Mouse (Mus musculus) fibroblast of lung, adult 2 months (primary cell): Measurements from ENCODE around the gene Slc10a4.
"Not testable (repeated sequence)": the region's sequence is repeated elsewhere in the genome, so short reads cannot be mapped to it uniquely, and the experiment has no call there.

Source experiments
- DNase-seq: peaks from one replicate; pipeline ENCODE4 v3.0.0-alpha.2; 2011; ENCODE audit warnings: low read depth

Gene Slc10a4

DNA sequence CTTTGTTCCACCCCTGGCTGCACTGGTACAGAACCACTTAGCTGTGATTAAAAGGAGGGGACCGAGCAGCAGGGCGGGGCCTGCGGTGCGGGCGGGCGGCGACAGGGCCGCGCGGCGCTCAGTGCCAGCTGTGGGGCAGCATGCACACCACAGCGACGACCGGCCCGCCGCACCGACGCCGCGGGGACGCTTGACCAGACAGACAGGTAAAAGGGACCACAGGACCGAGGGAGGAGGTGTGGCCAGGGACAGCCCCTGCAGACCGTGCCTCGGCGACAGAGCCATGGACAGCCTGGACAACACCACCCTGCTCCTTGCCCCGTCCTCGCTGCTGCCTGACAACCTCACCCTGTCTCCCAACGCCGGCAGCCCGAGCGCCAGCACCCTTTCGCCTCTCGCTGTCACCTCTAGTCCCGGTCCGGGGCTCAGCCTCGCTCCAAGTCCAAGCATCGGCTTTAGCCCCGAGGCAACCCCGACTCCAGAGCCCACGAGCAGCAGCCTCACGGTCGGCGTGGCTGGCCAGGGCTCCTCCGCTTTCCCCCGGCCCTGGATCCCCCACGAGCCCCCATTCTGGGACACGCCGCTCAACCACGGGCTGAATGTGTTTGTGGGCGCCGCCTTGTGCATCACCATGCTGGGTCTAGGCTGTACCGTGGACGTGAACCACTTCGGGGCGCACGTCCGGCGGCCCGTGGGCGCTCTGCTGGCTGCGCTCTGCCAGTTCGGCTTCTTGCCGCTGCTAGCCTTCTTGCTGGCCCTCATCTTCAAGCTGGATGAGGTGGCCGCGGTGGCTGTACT lies at the start of gene Slc10a4:
TSS of gene Slc10a4 (plus strand) at position 100 of the 798 bp plus-strand sequence.
- no peak for DNase-seq

DNA sequence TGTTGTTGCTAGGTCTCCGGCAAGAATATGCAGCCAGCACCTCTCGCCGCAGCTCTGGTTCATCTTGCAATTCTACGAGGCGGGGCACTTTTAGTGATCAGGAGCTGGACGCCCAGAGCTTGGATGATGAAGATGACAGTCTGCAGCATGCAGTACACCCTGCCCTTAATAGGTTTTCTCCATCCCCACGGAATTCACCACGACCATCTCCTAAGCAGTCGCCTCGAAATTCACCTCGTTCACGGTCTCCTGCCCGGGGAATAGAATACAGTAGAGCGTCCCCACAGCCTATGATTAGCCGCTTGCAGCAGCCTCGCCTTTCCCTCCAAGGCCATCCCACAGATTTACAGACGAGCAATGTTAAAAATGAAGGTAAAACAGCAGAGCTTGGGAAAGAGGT lies 49.4 kb upstream of the Slc10a4 start:
- DNase-seq, result no peak

- DNase-seq, result no peak
Observed at GRCm38 (mm10) chr5:72960096-72960495, 46.6 kb upstream of the Slc10a4 start.

DNA sequence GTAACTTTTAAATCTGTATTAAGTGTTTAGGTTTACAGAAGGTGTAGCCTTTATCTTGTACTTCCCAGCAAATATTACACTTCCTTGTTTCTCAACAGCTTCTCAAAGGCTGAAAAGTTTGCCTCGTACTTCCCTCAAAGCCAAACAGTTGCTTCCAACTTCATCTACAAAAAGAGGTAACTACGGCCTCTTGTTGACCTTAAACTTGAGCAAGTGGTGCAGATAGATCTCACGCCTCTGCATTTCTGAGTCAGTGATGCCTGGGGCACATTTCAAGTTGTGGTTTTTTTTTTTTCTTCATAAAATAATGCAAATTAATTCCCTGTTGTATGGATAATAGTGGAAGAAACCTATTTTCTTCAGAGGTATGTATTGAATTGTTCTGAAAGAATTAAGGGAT lies 41.0 kb upstream of the Slc10a4 start:
- DNase-seq, result no peak

GRCm38 (mm10) chr5:72972435-72972834 lies 34.2 kb upstream of the Slc10a4 start:
- DNase-seq, result no peak

- no peak for DNase-seq
Observed at GRCm38 (mm10) chr5:72972934-72973333, 33.7 kb upstream of the Slc10a4 start.

- DNase-seq, result no peak
Observed at GRCm38 (mm10) chr5:72974602-72975001, 32.1 kb upstream of the Slc10a4 start, which contains the start of gene Gm10135. Gene Gm10135 (minus strand): TSS chr5:72974702.

DNA sequence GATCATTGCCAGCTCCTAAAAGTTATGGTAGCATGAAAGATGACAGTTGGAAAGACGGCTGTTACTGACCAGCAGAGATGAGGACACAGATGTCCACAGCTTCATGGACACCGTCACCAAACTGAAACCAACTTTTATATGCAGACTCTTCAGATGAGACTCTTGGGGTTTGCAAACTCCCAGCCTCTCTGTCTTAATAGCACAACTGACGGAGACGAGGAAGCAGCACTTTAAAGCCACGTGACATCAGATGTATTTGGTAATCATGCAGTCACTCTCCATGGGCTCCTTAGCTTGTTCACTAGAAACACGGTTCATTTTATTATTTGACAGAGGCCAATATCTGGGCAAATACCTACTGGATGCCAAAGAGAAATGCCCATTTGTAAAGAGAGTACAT lies 30.7 kb upstream of the Slc10a4 start:
- no peak for DNase-seq

DNA sequence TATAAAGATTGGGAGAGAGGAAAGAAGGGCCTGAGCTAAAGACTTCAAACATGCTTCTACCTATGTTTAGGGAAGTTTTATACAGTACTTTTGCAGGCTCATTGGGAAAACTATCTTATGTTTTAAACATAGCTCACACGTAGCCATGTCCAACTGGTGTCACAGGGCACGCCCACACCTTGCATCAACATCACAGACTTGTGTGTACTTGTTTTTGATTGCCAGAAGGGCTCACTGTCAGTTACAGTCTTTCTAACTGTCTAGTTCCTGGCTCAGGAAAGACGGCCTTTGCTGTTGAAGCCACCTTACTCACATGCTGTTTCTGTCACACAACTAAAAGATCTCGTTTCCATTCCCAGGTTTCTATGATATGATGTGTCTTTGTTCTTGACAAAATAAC lies 30.1 kb upstream of the Slc10a4 start:
- DNase-seq, result no peak

DNA sequence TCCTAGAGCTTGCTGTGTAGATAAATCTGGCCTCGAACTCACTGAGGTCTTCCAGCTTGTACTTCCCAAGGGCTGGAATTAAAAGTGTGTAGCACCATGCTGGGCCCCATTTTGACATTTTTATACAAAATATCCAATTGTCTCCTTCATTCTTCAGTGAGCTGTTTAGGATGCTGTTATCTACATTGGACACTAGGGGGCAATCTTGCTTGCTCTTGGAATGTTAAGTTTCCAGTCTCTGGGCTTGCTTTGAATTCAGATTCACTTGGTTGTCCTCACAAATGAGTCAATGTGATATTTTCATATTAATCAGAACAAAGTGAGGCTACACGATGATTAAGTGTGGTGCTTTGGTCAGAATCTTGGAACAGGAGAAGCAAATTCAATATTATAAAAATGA lies 22.6 kb upstream of the Slc10a4 start:
- peak; percentile 14 for DNase-seq

GRCm38 (mm10) chr5:72987786-72988185 lies 18.9 kb upstream of the Slc10a4 start:
- DNase-seq, result no peak

- no peak for DNase-seq
Observed at GRCm38 (mm10) chr5:72989756-72990155, 16.9 kb upstream of the Slc10a4 start.

DNA sequence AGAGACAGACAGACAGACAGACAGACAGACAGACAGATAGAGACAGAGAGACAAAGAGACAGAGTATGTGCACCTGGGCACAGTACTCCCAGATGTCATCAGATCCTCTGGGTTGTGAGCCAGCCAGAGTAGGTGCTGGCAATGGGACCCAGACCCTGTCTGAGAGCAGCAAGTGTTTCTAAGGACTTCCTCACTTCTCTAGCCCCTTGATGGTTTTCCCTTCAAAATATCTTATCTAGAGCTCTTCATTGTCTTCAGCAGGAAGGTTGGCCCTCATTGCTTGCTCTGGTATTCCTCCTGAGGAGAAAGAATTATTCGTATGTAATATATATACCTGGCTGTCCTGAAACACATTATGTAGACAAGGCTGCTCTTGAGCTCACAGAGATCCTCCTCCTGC lies 14.2 kb upstream of the Slc10a4 start:
- DNase-seq, result no peak

DNA sequence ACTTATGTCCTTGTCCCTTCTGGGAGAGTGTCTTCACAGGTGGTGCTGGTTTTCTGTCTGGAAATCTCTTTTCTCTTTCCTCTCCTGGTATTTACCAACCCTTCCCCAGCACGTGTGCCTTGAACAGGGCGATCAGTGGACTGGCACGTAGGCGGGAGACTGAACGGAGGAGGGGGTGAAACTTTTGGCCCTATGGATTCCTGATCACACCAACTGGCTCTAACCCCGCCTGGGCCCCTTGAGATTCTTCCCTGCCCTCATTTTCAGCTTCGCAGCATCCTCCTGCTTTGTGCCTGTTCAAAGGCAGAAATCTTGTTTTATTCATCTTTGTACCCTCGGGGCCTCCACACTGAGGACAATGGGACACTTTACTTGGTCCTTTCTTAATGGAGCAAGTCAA lies 12.3 kb upstream of the Slc10a4 start:
- DNase-seq, result no peak

- no peak for DNase-seq
Observed at GRCm38 (mm10) chr5:72994928-72995327, 11.8 kb upstream of the Slc10a4 start.

GRCm38 (mm10) chr5:72995379-72995778 lies 11.3 kb upstream of the Slc10a4 start:
- DNase-seq, result no peak

DNA sequence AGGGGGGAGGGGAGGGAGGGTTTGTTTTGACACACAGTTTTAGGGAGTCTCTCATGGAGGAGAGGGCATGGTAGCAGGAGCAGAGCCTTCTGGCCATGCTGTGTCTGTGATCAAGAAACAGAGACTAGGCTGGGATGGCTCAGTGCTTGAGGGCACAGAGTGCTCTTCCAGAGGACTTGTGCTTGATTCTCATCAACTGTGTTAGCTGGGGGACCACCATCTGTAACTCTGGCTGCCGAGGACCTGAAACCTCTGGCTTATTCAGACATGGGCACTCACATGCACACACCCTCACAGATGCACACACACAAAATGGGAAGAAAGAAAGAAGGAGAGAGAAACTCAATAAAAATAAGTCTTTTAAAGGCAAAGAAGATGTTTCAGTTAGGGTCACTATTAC lies 8.1 kb upstream of the Slc10a4 start:
- not testable (repeated sequence) for DNase-seq

DNA sequence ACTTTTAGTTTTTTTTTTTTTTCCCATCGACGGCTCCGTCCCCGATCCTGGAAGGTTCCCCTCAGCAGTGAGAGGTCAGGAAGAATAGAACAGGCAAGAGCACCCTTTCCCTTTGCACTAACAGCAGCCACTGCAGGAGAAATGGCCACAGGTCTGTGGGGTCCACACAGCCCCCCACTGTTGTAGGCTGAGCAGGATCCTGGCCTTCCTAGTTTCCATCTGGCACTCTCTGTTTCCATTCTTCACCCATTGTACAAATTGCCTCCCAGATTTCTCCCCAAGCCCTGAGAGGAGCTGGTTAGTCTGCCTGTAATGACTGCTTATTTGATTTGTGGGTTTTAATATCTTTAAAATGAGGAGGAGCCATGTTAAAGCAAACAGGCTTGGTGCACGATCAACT lies 2.6 kb upstream of the Slc10a4 start:
- DNase-seq, result no peak

DNA sequence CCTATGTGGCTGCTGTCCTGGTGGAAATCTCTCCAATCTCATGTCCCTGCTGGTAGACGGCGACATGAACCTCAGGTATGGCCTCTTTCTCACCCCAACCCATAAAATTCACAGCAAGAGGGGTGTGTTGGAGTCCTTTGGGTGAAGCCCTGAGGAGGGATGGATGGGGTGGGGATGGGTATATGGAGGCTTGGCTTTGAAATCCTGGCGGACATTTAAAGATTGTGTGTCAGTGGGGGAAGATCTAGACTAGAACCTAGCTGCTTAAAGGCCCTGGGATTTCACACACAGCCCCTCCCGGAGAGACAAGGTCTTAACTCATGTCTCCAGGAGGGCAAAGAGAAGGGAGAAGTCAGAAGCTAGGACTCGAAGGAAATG lies 888 bp downstream of the Slc10a4 start:
- no peak for DNase-seq

DNA sequence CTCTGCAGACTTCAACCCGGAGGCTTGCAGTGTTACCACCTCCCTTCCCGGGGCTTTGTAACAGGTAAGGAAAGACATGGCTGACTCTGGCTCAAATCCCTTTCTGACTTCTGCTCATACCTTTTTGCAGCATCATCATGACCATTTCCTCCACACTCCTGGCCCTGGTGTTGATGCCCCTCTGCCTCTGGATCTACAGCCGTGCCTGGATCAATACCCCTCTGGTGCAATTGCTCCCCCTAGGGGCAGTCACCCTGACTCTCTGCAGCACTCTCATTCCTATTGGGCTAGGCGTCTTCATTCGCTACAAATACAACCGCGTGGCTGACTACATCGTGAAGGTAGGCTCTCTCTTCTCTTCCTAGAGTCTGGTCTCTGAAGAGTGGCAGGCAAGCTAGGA lies 1.5 kb downstream of the Slc10a4 start:
- DNase-seq, result not testable (repeated sequence)

DNA sequence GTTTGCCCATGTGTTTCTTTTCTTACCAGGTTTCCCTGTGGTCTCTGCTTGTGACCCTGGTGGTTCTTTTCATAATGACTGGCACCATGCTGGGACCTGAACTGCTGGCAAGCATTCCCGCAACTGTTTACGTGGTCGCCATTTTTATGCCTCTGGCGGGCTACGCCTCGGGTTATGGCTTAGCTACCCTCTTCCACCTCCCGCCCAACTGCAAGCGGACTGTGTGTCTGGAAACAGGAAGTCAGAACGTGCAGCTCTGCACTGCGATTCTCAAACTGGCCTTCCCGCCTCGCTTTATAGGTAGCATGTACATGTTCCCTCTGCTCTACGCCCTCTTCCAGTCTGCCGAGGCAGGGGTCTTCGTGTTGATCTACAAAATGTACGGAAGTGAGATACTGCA lies 5.1 kb downstream of the Slc10a4 start:
- not testable (repeated sequence) for DNase-seq

DNA sequence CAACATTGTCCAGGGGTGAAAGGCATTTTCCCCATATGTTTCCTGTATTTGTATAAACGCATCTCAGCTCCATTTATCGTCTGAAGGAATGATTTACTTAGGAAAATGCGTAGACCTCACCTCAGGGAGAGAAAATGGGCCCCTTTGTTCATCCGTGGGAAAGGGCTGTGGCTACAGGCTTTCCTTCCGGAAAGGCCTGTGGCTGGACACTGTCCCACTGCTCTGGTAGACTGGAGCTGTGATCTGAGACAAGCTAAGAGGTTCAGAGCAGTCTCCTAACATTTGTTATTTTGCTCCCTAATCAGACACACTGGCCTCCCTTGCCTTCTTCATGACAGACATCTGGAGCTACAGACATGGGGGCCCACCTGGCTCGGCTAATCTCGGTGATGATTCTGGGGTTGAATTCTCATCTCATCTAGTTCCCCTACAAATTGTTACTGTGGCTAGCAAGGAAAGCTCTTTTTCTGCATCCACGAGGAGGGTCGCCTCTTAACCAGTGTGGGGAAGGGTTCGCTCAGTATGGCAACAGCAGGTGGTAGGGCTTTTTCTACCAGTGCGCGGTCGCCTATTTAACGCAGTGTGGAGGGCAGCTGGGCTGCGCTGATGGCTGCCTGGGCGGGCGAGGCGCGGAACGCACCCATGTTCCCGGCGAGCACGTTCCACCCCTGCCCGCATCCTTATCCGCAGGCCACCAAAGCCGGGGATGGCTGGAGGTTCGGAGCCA lies 6.4 kb downstream of the Slc10a4 start:
- DNase-seq, result not testable (repeated sequence)

DNA sequence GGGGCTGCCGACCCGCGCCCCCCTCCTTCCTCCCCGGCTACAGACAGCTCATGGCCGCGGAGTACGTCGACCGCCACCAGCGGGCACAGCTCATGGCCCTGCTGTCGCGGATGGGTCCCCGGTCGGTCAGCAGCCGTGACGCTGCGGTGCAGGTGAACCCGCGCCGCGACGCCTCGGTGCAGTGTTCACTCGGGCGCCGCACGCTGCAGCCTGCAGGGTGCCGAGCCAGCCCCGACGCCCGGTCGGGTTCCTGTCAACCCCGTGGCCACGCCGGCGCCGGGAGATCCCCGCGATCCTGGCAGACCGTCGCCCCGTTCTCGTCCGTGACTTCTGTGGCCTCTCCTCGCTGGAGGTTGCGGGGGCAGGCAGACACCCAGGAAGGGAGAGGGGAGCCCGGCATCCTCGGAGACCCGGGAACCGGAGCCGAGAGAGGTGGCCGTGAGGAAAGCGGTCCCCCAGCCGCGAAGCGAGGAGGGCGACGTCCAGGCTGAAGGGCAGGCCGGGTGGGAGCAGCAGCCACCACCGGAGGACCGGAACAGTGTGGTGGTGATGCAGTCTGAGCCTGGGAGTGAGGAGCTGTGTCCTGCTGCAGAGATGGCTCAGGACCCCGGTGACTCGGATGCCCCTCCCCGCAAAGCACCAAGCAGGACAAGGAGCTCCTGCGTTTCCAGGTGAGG lies 7.1 kb downstream of the Slc10a4 start:
- DNase-seq, result not testable (repeated sequence)
